Mouse (Mus musculus) left cerebral cortex, postnatal 10 days (tissue): ENCODE measurements at regions not wholly inside any gene's neighbourhood (a gene's known extent, or its start where the extent isn't known, plus 50 kb on each side); places are given as distances from the start of the nearest gene placed in this dataset.
A peak's percentile ranks its signal among the peaks of the same experiment; 100 is the strongest.

Source experiments
- DNase-seq, 2 experiments: peaks; one replicate each; pipeline ENCODE4 v3.0.0; 2021 to 2022; ENCODE audit warnings: low spot score in 2 of 2, mixed read lengths in 1 of 2; ENCODE audit errors: extremely low spot score in 1 of 2
- intact Hi-C: fragments of 180-260 bp; cut with DNase I; formaldehyde crosslinking; loops from one replicate; pipeline ENCODE4 v1.15.1; 2025

- intact Hi-C loops = no loop called here
- DNase-seq = no peak
These were observed 380.9 kb upstream of the Slc30a5 start for GRCm38 (mm10) chr13:101214094-101214493.

DNA sequence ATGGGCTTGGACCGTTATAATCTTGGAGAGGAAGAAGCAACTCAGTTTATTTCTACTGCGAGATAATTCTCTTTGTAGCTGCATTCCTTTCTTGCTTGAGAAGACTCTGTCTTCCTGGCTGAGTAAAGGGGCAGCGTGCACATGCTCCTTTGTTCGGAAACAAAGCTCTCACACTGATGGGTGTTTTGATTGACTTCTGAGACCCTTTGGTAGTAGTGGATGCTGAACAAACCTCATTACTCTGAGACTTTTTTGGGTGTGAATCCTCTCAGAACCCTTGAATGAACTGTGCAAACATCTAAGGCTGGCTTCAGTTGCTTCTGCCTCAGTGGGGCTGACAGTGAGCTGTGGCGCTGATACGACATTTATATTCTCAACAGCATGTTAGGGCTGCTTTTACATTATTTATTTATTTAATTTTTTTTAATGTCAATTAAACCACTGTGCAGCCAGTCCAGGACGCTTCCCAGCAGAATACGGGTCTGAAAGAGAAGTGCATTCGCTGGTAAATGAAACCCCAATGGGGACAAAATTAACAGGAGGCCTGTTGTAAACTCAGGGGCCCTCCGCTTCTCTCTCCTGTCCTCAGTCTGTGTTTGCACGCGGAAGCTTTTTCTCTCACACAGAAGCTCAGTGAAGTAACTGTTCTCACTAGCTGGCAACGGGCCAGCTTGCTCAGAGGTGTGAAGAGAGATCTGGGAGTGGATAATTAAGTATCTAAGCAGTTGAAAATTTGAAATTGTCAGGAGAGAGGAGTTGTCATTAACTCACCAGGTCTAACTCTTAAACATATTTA lies 380.1 kb upstream of the Slc30a5 start:
- peak in 1 of 2 experiments; percentile 61 for DNase-seq
- intact Hi-C loops = no loop called here

DNA sequence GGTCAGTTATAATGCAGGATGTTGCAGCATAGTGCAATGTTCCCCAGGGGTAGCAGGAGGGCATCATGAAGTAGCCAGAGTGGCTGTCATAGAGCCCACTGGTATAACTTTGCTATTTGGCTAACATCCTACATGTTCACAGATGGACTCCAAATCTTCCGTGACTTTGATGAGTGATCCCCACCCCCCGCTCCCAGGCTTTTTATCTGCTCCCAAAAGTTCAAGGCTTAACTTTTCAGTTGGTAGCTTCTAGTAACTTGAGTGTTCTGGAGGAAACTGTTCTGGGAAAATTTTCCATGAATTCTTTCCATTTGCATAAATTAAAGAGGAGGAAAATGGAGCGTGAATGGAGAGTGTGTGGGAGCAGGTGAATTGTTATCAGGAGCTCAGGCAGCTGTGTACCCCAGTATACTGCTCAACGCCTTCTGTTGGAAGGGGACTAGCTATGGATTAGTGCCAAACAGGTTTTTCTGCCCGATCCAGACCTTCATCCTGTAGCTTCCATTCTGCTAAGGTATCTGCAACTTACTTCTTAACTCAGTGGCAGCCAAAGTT lies 379.2 kb upstream of the Slc30a5 start:
- no peak for DNase-seq
- intact Hi-C loops = no loop called here

DNA sequence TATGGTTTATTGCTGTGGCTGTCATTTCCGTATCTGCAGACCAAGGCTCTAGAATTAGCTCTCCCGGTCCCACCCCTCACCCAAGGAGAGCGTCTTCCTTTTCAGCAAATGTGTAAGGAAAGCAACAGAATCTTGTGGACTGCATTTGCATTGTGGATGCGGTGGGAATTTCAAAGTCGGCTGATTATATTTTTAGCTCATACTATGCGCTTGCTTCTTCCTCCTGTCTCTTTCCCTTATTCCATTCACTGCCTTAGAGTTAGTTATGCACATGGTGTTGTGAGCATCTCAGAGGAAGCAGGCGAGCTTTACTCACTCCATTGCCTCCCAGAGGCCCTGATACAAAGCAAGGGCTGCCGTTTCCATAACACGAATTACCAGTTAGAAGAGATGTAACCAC lies 375.6 kb upstream of the Slc30a5 start:
- intact Hi-C loops = no loop called here
- DNase-seq = no peak

DNA sequence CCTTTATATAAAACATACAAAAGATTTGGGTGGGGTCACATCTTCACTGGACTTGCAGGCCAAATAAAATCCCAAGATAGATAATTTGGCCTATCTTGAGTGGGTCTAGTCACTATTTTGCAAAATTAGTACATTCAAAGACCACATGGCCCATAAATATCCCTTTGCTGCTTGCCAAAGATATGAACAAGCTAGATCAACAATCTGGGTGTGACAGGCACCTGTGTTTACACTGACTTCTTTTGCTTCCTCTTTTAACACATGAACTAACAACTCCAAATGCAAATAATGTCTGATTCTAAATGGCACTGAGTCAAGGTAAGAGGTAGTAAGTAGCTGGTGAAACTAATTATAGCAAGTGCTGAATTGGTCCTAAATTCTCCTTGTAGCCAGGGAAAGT lies 370.2 kb upstream of the Slc30a5 start:
- no peak for DNase-seq
- intact Hi-C loops = no loop called here

DNA sequence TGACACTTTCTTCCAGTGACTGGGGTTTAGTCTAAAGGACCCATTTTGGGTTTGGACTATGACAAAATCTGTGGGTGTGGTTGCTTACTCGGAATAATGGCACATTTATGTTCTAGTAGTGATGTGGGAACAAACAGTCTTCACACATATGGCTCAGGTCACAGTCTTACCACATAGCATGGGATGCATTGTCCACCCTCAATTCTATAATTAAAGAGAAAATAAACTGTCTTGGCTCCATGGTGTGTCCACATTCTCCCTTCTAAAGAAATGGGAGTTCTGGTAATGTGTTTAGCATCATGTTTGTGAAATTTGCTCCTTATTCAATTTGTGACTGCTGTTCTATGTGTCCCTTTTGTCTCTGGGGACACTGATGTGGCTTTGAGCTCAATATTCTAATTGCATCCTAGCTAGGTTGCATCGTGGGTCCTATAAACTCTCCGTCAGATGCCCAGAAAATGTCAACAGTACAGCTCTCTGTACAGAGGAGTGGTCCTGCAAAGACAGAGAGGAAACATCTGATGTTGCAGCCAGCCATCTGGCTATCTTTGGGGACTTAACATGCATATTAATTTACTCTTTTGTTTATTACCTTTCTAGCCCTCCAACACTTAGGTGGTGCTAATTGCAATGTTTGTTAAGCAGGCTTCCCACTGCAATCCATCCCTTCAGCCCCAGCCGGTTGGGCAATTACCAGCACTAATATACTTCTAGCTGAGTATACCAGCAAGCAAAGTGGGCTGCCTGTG lies 369.5 kb upstream of the Slc30a5 start:
- intact Hi-C loops = no loop called here

GRCm38 (mm10) chr13:101190249-101190830 lies 357.1 kb upstream of the Slc30a5 start:
- no peak for DNase-seq
- intact Hi-C loops = no loop called here

More for the DNA sequence above, 369.5 kb upstream of the Slc30a5 start:
- no peak for DNase-seq

- DNase-seq = no peak
- intact Hi-C loops = no loop called here
These were observed 349.2 kb upstream of the Slc30a5 start for GRCm38 (mm10) chr13:101182387-101182786.

DNA sequence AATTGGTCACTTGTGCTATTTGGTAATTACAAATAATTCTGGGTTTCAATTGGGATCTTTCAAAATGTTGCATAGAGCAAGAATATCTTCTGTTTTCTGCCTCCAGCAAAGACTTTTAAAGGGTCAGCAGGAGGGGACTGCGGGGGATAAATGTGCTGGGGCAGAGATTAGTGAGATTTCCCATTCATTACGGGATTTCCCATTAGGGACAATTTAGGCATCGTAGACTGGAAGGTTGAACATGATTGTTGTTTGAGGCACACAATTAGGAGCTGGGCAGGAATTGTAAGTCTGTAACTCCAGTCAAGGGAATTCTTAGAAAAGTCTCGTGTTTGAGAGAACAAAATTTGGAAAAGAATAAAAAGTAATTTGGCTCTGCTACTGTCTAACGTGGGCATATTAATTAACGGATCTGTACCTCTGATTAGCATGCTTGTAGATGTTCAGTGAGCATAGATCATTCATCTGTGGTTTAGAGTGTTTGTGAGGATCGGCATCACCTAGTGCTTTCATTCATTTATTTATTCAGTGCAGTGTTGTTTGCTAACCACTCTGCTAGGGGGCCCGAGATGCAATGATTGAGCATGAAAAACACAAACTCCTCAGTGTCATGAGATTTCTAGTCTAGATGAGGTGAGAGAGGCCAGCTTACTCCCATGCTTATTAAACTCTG lies 341.9 kb upstream of the Slc30a5 start:
- intact Hi-C loops = no loop called here
- no peak for DNase-seq

- intact Hi-C loops = no loop called here
- DNase-seq = no peak
These were observed 328.5 kb upstream of the Slc30a5 start for GRCm38 (mm10) chr13:101161768-101162167.

DNA sequence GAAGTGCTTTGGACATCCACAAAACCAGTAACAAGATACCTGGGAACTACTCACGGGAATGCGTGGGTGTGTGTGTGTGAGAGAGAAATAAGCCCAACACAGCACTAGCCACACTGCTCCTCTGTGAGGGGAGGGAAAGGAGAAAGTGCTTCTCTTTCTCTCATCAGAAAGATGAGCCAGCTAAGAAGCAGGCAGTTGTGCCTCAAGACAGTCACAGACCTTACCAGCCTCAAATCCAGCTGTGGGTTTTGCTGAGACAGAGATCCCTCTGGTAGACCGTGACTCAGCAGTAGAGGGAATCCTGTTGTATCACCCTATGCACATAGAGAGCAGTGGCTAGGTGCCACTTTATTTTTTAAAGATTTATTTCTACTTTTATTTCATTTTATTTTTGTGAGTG lies 326.7 kb upstream of the Slc30a5 start:
- intact Hi-C loops = no loop called here
- no peak for DNase-seq

DNA sequence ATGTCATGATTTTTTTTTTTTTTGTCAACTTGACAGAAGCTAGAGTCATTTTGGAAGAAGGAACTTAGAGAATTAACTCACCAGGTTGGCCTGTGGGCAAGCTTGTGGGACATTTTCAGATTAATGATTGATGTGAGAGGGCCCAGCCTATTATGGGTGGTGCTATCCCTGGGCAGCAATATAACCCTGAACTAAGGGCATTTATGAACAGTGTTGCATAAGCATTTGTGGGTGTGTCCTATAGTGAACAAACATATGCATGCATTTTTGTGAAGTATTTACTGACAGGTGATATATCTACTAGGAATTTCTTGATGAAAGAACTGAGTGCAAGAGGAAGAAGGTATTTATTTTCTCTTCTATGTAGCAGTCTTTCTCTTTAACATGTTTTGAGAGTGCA lies 320.5 kb upstream of the Slc30a5 start:
- intact Hi-C loops = no loop called here
- DNase-seq = no peak

- no peak for DNase-seq
- intact Hi-C loops = no loop called here
These were observed 309.5 kb upstream of the Slc30a5 start for GRCm38 (mm10) chr13:101142761-101143160.

DNA sequence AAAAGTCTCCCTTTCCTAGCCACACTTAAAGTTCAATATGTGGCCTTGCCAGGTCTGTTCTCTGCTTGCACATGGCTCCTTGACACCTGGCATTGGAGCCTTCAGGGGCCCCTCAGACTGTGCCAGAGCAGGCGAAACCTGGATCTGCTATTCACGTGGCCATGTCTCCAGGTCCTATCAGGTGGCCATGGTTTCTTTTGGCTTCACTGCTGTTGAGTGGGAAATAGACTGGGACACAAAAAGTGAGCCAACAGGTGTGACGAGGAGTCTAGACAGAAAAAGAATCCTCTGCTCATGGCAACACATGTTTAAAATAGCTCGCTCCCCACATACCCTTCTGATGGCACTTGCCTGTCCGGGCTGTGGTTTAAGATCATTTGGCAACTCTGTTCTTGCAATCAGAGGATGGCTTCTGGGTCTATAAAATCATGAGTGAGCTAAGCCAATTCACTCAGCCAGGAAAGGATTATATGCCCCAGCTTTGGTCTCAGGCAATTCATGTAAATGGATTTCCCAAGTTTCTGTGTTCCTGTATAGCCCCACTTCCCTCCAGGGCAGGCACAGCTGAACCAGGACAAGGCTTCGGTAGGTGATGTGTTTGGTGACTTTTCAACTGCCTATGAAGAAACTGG lies 309.0 kb upstream of the Slc30a5 start:
- DNase-seq = no peak
- intact Hi-C loops = no loop called here

- intact Hi-C loops = no loop called here
- peak in 1 of 2 experiments; percentile 31 for DNase-seq
These were observed 296.2 kb upstream of the Slc30a5 start for GRCm38 (mm10) chr13:101129466-101129865.

DNA sequence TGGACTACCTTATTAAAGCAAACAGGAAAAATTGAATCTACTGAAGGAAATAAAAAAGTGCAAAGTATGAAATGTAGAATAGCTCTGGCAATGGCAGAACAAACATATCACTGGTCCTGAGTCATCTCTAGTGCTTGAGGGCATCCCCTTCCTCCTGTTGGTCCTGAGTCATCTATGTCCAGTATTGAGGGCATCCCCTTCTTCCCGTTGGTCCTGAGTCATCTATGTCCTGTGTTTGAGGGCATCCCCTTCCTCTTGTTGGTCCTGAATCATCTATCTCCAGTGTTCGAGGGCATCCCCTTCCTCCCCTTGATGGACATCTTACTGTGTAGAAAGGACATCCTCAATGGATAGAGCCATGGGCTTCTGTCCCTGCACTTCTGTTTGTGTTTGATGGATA lies 294.6 kb upstream of the Slc30a5 start:
- no peak for DNase-seq
- intact Hi-C loops = no loop called here

DNA sequence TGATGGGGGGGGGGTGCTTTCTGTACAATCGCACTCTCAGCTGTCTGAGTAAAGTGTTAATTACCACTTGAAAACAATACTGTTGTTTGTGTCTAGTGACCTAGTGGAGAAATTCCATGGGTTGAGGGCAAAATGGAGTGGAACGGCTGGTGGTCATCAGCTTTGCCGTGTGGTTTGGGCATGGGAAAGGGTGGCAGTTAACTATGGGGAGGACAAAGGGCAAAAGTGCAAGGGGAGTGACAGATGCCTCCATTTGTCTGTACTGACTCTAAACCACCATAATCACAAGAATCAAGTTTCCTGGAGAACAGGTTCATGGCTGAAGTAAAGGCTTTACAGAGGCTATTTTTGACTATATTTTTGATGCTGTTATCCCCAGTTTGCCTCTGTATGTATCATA lies 294.0 kb upstream of the Slc30a5 start:
- intact Hi-C loops = no loop called here
- DNase-seq = no peak

DNA sequence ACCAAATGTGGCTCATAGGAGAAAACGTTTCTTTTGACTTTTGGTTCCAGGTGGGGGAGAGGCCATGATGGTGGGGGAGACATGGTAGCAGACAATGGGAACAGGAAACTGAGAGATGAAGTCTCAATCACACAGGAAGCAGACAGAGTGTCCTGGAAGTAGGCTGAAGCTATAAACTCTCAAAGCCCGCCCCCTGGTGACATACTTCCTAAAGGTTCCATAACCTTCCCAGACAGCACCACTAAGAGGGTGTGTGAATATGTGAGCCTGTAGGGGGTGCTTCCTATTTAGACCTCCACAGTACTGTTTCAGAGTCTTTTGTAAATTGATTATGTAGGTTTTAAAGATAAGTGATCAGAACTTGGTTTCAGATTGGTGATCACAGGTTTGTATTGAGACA lies 284.1 kb upstream of the Slc30a5 start:
- no peak for DNase-seq
- intact Hi-C loops = no loop called here

GRCm38 (mm10) chr13:101115296-101115695 lies 282.1 kb upstream of the Slc30a5 start:
- DNase-seq = no peak
- intact Hi-C loops = no loop called here
